Mouse (Mus musculus) cerebellum, postnatal 10 days (tissue): ENCODE measurements around the gene Serpinb2.

Experiments
- DNase-seq, 2 experiments: peaks; one replicate each; pipeline ENCODE4 v3.0.0; 2021; ENCODE audit warnings: mixed read lengths in 2 of 2

Gene Serpinb2

GRCm38 (mm10) chr1:107511252-107511651, at the start of gene Serpinb2:
Gene Serpinb2 (plus strand): TSS chr1:107511423.
- DNase-seq: no peak

- no peak for DNase-seq
Observed at GRCm38 (mm10) chr1:107479909-107480308, 31.3 kb upstream of the Serpinb2 start.

GRCm38 (mm10) chr1:107481452-107481851, 29.8 kb upstream of the Serpinb2 start:
- peak; percentile 86 to 90 for DNase-seq

GRCm38 (mm10) chr1:107489577-107489976, 21.6 kb upstream of the Serpinb2 start:
- no peak for DNase-seq

GRCm38 (mm10) chr1:107496789-107497188, 14.4 kb upstream of the Serpinb2 start:
- DNase-seq: no peak

GRCm38 (mm10) chr1:107502025-107502424, 9.2 kb upstream of the Serpinb2 start:
- no peak for DNase-seq

- no peak for DNase-seq
Observed at GRCm38 (mm10) chr1:107503294-107503693, 7.9 kb upstream of the Serpinb2 start.

GRCm38 (mm10) chr1:107505898-107506562, 5.2 kb upstream of the Serpinb2 start:
- DNase-seq: no peak

- peak; percentile 41 to 48 for DNase-seq
Observed at GRCm38 (mm10) chr1:107512194-107513138, 1.2 kb downstream of the Serpinb2 start.

GRCm38 (mm10) chr1:107513530-107513929, 2.3 kb downstream of the Serpinb2 start:
- DNase-seq: no peak

- no peak for DNase-seq
Observed at GRCm38 (mm10) chr1:107515839-107516498, 4.7 kb downstream of the Serpinb2 start.

- no peak for DNase-seq
Observed at GRCm38 (mm10) chr1:107525592-107525991, 14.4 kb downstream of the Serpinb2 start.

- no peak for DNase-seq
Observed at GRCm38 (mm10) chr1:107528325-107529078, 17.3 kb downstream of the Serpinb2 start.

- DNase-seq: no peak
Observed at GRCm38 (mm10) chr1:107529365-107530052, 18.3 kb downstream of the Serpinb2 start.

- DNase-seq: no peak
Observed at GRCm38 (mm10) chr1:107533736-107534135, 22.5 kb downstream of the Serpinb2 start.

- DNase-seq: no peak
Observed at GRCm38 (mm10) chr1:107537435-107537834, 26.2 kb downstream of the Serpinb2 start.

- no peak for DNase-seq
Observed at GRCm38 (mm10) chr1:107559494-107559893, 48.3 kb downstream of the Serpinb2 start.

GRCm38 (mm10) chr1:107562110-107562509, 50.9 kb downstream of the Serpinb2 start:
- DNase-seq: peak; percentile 13 to 27

GRCm38 (mm10) chr1:107565644-107566043, 54.4 kb downstream of the Serpinb2 start:
- peak; percentile 28 to 69 for DNase-seq

GRCm38 (mm10) chr1:107576094-107576493, 64.9 kb downstream of the Serpinb2 start:
- DNase-seq: no peak

GRCm38 (mm10) chr1:107577514-107577913, 66.3 kb downstream of the Serpinb2 start:
- no peak for DNase-seq

GRCm38 (mm10) chr1:107581220-107581619, 70.0 kb downstream of the Serpinb2 start:
- DNase-seq: peak in 1 of 2 experiments; percentile 12
